Mouse (Mus musculus): ENCODE data around the gene Hoxc10. TPM values are rescaled to one million over a fixed set of nuclear protein-coding genes. Genes with fewer than 3 reads are reported as not detected.

Gene Hoxc10
- polyA plus RNA-seq, 1 experiment from 2014 or later: not detected

- DNase-seq (ENCODE audit: low spot score): no peak
Measured at GRCm38 (mm10) chr15:102943468-102943813, 23.2 kb upstream of the Hoxc10 start.

GRCm38 (mm10) chr15:102945185-102946077 is 21.2 kb upstream of the Hoxc10 start:
- no peak for DNase-seq (ENCODE audit: low spot score)

DNA sequence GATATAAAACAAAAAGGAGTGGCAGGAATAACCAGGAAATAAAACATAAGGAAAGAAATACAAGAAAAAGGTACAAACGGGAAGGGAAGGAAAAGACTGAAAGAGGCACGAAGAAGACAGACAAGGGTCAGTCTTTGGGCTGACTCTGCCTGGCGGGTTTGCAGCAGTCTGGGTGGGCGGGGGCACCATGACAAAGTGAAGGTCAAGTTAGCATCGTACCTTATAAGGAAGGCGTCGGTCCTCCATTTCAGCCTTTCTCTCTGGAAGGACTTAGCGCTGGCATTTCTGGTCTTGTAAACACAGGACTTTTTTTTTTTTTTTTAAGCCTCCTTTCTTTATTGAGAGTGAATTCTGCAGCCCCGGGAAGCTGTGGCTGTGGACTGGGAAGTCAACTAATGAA is 19.3 kb upstream of the Hoxc10 start:
- no peak for DNase-seq (ENCODE audit: low spot score)

DNA sequence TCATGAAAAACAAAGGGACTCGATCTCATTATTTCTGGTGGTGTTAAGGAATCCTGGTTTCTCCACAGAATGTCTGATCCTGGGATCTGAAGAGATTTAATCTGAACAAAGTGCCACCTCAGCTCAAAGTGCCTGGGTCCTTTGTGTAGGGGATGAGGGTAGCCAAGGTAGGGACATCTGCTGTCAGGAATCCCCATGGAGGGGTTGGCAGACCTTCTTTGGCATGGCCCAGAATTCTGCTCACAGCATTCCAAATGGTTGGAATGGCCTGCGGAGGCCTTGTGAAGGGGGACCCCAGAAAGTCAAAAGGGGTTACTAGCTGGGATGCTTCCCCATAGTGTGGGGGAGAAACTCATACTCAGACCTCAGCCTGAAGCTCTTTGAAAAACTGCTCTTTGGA is 17.8 kb upstream of the Hoxc10 start:
- no peak for DNase-seq (ENCODE audit: low spot score)

GRCm38 (mm10) chr15:102949696-102950095 is 16.9 kb upstream of the Hoxc10 start:
- no peak for DNase-seq (ENCODE audit: low spot score)

DNA sequence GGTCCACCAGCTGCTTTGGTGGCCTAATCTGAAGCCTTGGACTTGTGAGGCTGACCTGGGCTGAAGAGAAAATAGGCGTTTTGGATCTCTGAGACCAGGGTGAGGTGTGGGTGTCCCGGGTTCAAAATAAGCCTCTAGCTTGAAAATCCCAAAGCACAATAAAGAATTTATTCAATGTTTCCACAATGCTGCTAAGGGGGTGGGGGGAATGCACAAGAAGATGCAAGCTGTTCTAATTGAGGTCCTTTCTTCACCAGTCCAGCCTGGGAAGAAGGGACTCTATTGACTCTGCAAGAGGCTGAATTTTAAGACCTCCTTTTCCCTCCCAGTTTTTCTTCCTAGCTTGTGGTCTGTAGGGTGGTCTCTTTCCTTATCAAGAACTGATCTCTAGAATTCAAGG is 15.7 kb upstream of the Hoxc10 start:
- DNase-seq (ENCODE audit: low spot score): no peak

- DNase-seq (ENCODE audit: low spot score): no peak
Measured at GRCm38 (mm10) chr15:102953561-102953960, 13.0 kb upstream of the Hoxc10 start.

DNA sequence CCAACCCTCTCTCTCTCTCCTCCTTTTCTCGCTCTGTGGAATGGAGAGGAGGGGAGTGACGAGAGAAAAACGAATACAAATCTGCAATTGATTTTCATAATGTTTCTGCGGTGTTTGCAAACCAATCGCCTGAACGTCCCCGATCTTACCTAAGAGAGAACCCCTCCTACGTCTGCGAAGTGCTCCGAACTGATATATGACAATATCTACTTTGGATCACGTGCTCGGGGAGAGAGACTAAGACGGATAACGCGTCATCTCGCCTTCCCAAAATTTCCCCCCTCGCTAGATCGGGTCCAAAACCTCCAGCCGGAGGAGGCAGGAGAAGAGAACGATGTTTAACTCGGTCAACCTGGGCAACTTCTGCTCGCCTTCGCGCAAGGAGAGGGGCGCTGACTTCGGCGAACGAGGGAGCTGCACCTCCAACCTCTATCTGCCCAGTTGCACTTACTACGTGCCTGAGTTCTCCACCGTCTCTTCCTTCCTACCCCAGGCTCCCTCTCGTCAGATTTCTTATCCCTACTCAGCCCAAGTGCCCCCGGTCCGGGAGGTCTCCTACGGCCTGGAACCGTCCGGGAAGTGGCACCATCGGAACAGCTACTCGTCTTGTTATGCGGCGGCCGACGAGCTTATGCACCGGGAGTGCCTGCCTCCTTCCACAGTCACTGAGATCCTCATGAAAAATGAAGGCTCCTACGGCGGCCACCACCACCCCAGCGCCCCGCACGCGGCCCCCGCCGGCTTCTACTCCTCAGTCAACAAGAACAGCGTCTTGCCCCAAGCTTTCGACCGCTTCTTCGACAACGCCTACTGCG is 12.2 kb upstream of the Hoxc10 start, which contains the start of gene Hoxc11:
TSS of gene Hoxc11 (plus strand) at position 236 of the 815 bp plus-strand sequence.
- DNase-seq (ENCODE audit: low spot score): no peak

DNA sequence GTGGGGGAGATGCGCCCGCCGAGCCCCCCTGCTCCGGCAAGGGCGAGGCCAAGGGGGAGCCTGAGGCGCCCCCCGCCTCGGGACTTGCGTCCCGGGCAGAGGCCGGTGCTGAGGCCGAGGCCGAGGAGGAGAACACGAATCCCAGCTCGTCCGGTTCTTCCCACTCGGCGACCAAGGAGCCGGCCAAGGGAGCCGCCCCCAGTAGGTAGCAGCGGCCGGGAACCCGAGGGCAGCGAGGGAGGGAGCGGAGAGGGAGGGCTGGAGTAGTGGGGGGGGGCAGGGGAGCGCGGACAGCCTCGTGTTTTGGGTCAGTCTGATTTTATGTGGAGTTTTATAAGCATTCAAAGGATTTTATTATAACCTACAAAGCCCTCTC is 11.6 kb upstream of the Hoxc10 start:
- no peak for DNase-seq (ENCODE audit: low spot score)

- DNase-seq (ENCODE audit: low spot score): no peak
Measured at GRCm38 (mm10) chr15:102955833-102956640, 10.6 kb upstream of the Hoxc10 start.

DNA sequence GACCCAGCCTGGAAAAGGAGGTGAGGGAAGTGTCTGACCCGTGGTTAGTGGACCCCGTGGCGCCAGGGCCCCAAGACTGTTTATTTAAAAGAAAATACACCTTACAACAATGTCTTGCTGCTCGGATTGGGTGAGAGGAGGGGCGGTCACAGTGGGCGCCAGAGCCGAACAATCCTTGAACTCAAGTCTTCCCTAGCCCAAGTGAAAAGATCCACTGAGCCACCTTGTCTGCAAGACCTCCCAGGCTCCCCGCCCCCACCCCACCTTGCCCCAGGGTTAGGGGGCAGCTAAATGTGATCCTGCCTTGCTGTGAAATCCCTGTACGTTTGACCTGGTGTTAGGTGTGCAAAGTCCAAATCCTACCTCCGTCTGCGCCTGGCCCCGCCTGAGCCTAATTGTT is 9.7 kb upstream of the Hoxc10 start:
- no peak for DNase-seq (ENCODE audit: low spot score)

- DNase-seq (ENCODE audit: low spot score): no peak
Measured at GRCm38 (mm10) chr15:102959663-102960191, 6.9 kb upstream of the Hoxc10 start.

DNA sequence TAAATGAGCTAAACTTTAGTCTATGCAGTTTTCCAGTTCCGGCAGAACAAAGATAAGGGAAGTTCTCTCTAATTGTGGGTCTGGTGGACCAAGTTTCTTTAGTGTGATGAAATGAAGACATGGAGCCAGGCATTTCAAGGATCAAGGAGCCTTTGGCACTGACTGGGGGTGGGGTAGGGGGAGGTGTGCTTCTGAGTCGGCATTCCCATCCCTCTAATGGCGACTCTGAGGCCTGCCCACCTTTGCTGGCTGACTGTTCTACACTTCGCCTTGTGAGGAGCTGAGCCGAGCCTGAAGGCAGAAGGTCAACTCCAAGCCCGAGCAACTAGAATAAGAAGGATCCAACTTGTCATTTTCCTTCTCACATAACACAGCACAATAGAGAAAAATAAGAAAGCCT is 4.9 kb upstream of the Hoxc10 start:
- DNase-seq (ENCODE audit: low spot score): no peak

- DNase-seq (ENCODE audit: low spot score): no peak
Measured at GRCm38 (mm10) chr15:102962492-102962891, 4.1 kb upstream of the Hoxc10 start.

DNA sequence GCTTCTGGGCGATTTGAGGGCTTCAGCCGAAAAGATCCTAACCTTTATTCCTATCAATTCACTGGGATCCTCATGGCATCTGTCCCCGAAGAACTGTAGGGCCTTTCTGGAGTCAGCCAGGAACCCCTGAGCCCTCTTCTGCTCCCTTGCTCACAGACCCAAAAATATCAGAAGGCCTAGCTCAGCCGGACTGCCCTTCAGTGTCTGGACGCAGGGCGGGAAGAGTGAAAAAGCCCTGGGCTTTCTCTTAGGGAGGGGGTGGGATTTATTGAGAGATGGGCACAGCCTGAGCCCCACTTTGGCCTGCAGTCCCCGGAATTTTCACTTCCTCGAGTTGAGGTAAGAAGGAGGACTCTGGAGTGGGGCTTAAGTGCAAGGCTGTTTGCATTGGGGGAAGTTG is 3.3 kb upstream of the Hoxc10 start:
- DNase-seq (ENCODE audit: low spot score): no peak

- DNase-seq (ENCODE audit: low spot score): no peak
Measured at GRCm38 (mm10) chr15:102963671-102964640, 2.6 kb upstream of the Hoxc10 start.

DNA sequence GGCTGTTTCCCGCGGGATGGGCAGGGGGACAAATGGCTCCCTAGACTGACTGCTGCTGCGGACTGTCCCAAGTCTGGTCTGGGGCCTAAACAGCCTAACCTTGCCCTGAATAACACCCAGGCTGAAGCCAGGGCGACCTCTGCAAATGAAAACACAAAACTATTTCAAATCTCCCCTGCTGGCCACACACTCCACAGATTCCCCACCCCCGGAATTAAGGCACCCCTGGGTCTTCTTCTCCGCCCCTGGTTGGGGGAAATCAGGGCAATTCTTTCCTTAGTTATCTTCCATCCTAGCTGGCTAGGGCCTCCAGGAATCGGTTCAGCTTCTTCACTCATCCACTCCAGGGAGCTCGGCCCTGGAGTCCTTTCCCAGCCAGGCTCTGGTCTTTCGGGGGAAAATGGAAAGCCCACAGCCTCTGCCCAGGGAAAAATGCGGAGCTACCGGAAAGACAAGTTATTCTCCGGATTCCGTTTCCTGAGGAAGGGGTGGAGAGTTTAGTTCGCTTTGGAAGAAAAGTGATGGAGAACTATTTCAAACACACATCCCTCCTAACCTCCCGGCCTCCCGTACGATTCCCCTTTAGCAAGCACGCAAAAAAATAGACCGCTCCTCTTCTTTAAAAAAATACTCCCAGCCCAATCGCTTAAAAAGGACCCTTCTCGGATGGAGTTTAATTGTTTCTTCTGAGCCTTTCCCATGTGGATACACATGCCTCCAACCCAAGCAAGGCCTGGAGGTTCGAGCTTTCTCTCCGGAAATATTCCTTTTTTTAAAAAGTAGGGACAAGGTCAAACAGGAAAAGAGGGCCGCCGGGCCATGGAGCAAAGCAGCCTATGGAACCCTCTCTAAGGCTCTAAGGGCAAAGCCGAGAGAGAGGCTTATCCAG is 1.3 kb upstream of the Hoxc10 start:
- DNase-seq (ENCODE audit: low spot score): no peak

- DNase-seq (ENCODE audit: low spot score): peak; percentile 52
Measured at GRCm38 (mm10) chr15:102965892-102966775, 462 bp upstream of the Hoxc10 start.

DNA sequence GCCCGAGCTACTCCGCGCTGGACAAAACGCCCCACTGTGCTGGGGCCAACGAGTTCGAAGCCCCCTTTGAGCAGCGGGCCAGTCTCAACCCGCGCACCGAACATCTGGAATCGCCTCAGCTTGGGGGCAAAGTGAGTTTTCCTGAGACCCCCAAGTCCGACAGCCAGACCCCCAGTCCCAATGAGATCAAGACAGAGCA is 615 bp downstream of the Hoxc10 start, which contains the start of gene Hoxc5:
TSS of gene Hoxc5 (plus strand) at position 132 of the 199 bp plus-strand sequence.
- no peak for DNase-seq (ENCODE audit: low spot score)
